Mouse (Mus musculus) midbrain, embryonic 14.5 days (tissue): ENCODE measurements around the gene Ptms. TPM values are rescaled to one million over a fixed set of nuclear protein-coding genes. Genes with fewer than 3 reads are reported as not detected.

Experiments
- ATAC-seq: fragments of 200-750 bp; cut with Nextera tagmentation; 2 replicates; pipeline ENCODE4 v1.8.0; 2017; ENCODE audit warnings: moderate number of reproducible peaks, moderate library complexity; ENCODE audit not compliant: low FRiP score, low TSS enrichment
- DNase-seq: peaks from one replicate; pipeline ENCODE4 v3.0.0-alpha.2; 2015
- H3K27ac ChIP-seq: fragments of 300-500 bp; sonication (generic); replicated peaks from 2 replicates; pipeline ENCODE4 v1.5.1; 2014; ENCODE audit warnings: mild to moderate bottlenecking, low read depth, low read length, moderate library complexity
- H3K27me3 ChIP-seq: fragments of 300-500 bp; sonication (generic); 2 replicates; pipeline ENCODE4 v1.6.1; 2014; ENCODE audit warnings: low read length, control low read depth, mixed read lengths; ENCODE audit not compliant: control insufficient read depth, insufficient read depth
- H3K36me3 ChIP-seq: fragments of 300-500 bp; sonication (generic); 2 replicates; pipeline ENCODE4 v1.6.1; 2014; ENCODE audit warnings: low read length, control low read depth; ENCODE audit not compliant: control insufficient read depth, insufficient read depth
- H3K4me1 ChIP-seq: fragments of 300-500 bp; sonication (generic); 2 replicates; pipeline ENCODE4 v1.6.1; 2014; ENCODE audit warnings: mild to moderate bottlenecking, antibody characterized with exemption, low read length, control low read depth; ENCODE audit not compliant: control insufficient read depth, insufficient read depth
- H3K4me2 ChIP-seq: fragments of 300-500 bp; sonication (generic); 2 replicates; pipeline ENCODE4 v1.6.1; 2014; ENCODE audit warnings: mild to moderate bottlenecking, low read length, moderate library complexity
- H3K4me3 ChIP-seq: fragments of 300-500 bp; sonication (generic); replicated peaks from 2 replicates; pipeline ENCODE4 v1.5.1; 2014; ENCODE audit warnings: low read depth, low read length
- H3K9ac ChIP-seq: fragments of 300-500 bp; sonication (generic); replicated peaks from 2 replicates; pipeline ENCODE4 v1.6.1; 2014; ENCODE audit warnings: mild to moderate bottlenecking, low read length, moderate library complexity
- H3K9me3 ChIP-seq: fragments of 300-500 bp; sonication (generic); 2 replicates; pipeline ENCODE4 v1.6.1; 2016; ENCODE audit warnings: low read length, control low read depth, mixed read lengths; ENCODE audit not compliant: control insufficient read depth
- WGBS: fragments of 180-500 bp; shearing (Covaris S2); extraction: QIAGEN DNeasy Blood & Tissue Kit; methylation state at CpG from one replicate; pipeline ENCODE4 v1.1.7; 2014; 5-methylcytosine and 5-hydroxymethylcytosine counted together
- polyA plus RNA-seq: library from polyadenylated mRNA; unstranded; fragments of >200 nt; fragmentation: Nextera tagmentation; extraction: Ambion mirVana; gene quantifications from 2 replicates; pipeline ENCODE4 v1.2.1, GENCODE M21; 2014

Ptms gene
- polyA plus RNA-seq, 1 experiment from 2014 or later: 749 TPM

DNA sequence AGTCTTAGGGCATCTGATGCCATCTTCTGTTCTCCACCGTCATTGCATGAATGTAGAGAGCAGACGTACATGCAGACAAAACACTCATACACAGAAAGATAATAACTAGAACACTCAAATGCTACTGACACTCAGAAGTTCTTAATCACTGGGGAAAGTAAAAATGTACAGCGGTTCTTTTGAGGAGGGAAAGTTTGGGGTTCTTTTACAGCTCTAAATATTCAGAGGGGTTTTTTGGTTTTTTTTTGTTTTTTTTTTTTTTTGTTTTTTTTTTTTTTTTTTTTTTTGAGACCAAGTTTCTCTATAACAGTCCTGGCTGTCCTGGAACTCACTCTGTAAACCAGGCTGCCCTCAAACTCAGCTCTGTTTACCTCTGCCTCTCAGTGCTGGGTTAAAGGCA is 13.2 kb upstream of the Ptms start:
- peaks cover 16% of the 10 kb centered on the region for H3K4me1 ChIP-seq
- H3K36me3 ChIP-seq: peaks cover 48% of the 10 kb centered on the region
- H3K27ac ChIP-seq: no peak overlapping the region
- no peaks in the 10 kb centered on the region for H3K27me3 ChIP-seq
- no peak overlapping the region for H3K9ac ChIP-seq
- 90% methylated on average over 3 of the region's 3 CpGs for WGBS
- H3K9me3 ChIP-seq: no peaks in the 10 kb centered on the region
- no peak for ATAC-seq
- DNase-seq: no peak
- H3K4me2 ChIP-seq: peak overlapping the region; percentile 97; the same call in 1 of the 2 replicates
- H3K4me3 ChIP-seq: 0 out of 2 replicates have a peak overlapping the region, but pooled peaks have one; percentile 9

DNA sequence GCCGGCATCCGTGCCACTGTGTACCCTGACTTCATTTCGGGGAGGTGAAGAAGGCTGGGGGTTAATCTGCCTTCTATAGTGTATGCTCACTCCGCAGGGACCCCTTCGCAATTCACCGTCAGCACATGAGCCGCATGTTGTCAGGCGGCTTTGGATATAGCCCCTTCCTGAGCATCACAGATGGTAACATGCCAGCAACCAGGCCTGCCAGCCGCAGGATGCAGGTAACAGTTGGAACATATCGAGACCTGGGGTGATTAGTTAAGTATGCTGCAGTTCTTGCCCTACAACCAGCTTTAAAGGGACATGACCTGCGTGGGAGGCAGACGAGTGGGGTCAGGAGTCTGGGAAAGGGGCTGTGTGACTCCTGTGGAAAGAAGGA is 12.4 kb upstream of the Ptms start:
- Histone ChIP-seq H3K27me3 (no peaks in the 10 kb centered on the region), H3K4me3 (peak overlapping the region; percentile 96), H3K36me3 (peaks cover 41% of the 10 kb centered on the region), H3K27ac (peak overlapping the region; percentile 97; the same call in 1 of the 2 replicates), H3K4me2 (peak overlapping the region; percentile 97), H3K9ac (peak overlapping the region; percentile 95), H3K4me1 (peaks cover 16% of the 10 kb centered on the region), H3K9me3 (no peaks in the 10 kb centered on the region)
- ATAC-seq (no peak), DNase-seq (no peak)
- WGBS: 45% methylated on average over 12 of the region's 12 CpGs

DNA sequence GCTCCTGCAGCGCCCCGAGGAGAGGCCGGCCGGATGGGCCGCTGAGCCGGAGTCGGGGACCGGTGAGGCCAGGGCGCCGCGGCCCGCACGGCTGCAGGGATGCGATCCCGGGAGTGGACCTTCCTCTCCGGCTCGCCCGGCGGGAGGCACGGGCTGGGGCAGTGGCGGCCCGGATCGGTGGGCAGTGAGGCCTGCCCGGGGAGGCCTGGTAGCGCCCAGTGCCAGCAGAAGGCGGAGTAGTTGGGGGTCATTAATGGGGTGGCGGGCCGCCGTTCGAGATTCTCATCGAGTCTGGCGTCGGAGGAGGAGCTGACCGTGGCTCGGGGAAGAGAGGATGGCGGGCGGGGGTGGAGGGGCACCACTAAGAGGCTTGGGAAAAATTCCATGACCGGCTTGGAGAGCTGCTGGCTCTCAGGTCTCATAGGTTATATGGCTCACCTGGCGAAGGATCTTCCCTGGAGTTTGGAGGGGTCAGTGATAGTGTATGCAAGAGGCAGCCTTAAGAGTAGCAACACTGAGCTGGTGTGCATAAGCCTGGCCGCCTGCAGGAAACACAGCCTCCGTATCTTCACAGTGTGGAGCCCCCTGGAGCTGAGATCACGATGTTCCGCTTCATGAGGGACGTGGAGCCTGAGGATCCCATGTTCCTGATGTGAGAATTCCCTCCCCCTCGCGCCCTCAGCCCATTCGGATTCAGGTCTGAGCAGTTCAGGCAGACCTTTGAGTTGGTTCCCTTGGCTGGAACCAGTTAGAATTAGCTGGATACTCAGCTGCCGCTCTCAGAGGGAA is 11.8 kb upstream of the Ptms start:
- Histone ChIP-seq H3K27ac (peak overlapping the region; percentile 97), H3K4me3 (peak overlapping the region; percentile 96), H3K9me3 (no peaks in the 10 kb centered on the region), H3K4me2 (peak overlapping the region; percentile 97), H3K36me3 (peaks cover 35% of the 10 kb centered on the region), H3K27me3 (no peaks in the 10 kb centered on the region), H3K4me1 (peaks cover 16% of the 10 kb centered on the region), H3K9ac (peak overlapping the region; percentile 95)
- peak; percentile 24 for ATAC-seq
- 2% methylated on average over 48 of the region's 48 CpGs for WGBS
- DNase-seq: peak; percentile 68

DNA sequence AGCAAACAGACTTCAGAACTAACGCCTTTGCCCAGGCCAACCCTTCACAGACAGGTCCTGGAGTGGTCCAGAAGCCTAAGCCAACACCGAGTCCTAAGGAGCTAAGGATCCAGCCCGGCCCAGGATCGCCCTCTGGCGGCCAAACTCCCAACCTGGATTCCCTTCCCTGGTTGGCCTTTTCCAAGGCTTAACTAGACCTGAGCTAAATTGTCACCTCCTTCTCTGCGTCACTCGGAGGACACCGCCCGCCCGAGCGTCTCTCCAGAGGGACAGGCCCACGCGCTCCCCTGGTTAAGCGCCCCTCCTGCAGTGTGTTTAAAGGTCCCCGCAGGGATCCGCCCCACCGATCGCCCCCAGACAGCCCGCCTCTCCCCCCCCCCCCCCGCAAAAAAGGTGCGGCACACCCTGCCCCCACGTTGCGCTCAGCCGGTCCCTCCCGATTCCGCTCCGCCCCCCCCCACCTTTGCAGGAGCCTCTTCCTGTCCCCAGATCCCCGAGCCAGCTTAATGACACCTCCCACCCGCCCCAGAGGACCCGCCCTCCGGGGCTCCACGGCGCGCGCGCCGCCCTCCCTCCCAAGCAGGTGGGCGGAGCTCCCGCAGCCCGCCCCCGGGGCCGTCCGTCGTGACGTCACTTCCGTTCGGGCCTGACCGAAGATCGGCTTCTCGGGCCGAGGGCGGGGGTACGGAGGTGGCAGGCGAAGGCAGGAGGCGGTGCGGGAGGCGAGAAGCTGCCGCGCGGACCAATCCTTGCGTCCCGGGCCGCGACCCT is 11.0 kb upstream of the Ptms start, which contains the start of gene Mlf2:
Gene Mlf2, plus strand, starts transcription at position 633 of the 771 bp plus-strand sequence.
- Histone ChIP-seq H3K36me3 (peaks cover 27% of the 10 kb centered on the region), H3K4me3 (peak within 1 kb of the TSS; percentile 96), H3K4me2 (peak within 1 kb of the TSS; percentile 97), H3K9ac (peak within 1 kb of the TSS; percentile 95), H3K27ac (peak within 1 kb of the TSS; percentile 97), H3K27me3 (no peaks in the 10 kb centered on the region), H3K9me3 (no peaks in the 10 kb centered on the region), H3K4me1 (peaks cover 16% of the 10 kb centered on the region)
- peak; percentile 92 for ATAC-seq
- DNase-seq: peak; percentile 100
- WGBS: 0% methylated on average over 59 of the region's 64 CpGs

DNA sequence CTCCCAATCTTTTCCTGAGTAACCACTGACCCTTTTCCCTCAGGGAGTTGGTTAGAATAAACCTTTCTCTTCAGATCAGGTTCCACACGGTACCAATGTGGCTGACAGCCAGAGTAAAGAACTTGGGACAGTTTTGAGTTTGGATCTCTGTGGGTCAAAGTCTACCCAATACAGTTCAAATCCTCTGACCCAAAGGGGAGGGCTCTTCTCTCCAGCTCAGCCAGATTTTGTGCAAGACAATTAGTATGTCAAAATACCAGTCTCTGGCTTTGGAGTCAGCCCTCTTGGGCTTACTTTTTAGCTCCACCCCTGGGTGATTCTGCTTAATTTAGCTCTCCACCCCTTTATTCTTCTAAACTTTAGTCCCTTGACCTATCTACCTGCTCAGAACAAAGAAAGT is 10.3 kb upstream of the Ptms start:
- Histone ChIP-seq H3K4me1 (peaks cover 16% of the 10 kb centered on the region), H3K9ac (no peak overlapping the region; the same call in 1 of the 2 replicates), H3K4me2 (peak overlapping the region; percentile 97), H3K27ac (peak overlapping the region; percentile 97), H3K36me3 (peaks cover 20% of the 10 kb centered on the region), H3K9me3 (no peaks in the 10 kb centered on the region), H3K4me3 (peak overlapping the region; percentile 96), H3K27me3 (no peaks in the 10 kb centered on the region)
- DNase-seq (no peak), ATAC-seq (no peak)
- 37% methylated on average over 1 of the region's 1 CpGs for WGBS

DNA sequence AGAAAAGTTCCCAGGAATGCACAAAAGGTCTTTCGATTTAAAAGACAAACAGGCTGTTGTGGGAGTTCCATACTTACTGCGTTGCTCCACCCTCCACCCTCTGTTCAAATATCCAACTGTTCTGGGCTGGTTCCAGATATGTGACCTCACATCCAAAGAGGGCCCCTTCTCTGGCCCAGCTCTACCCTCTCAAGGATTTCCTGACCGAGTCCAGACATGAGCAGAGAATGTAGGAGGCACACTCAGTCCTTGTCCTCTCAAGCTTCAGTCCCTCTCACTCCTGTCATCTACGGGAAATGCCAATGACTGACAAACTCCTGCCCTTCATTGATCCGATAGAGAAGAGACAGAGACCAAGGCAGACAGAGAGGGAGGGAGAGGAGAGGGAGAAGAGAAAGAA is 6.0 kb upstream of the Ptms start:
- no peaks in the 10 kb centered on the region for H3K27me3 ChIP-seq
- no peak overlapping the region for H3K4me3 ChIP-seq
- no peak overlapping the region for H3K9ac ChIP-seq
- no peaks in the 10 kb centered on the region for H3K9me3 ChIP-seq
- no peak overlapping the region for H3K4me2 ChIP-seq
- no peaks in the 10 kb centered on the region for H3K36me3 ChIP-seq
- no peak for ATAC-seq
- H3K27ac ChIP-seq: no peak overlapping the region
- DNase-seq: no peak
- 59% methylated on average over 5 of the region's 5 CpGs for WGBS
- H3K4me1 ChIP-seq: peaks cover 12% of the 10 kb centered on the region; the same call in 1 of the 2 replicates

DNA sequence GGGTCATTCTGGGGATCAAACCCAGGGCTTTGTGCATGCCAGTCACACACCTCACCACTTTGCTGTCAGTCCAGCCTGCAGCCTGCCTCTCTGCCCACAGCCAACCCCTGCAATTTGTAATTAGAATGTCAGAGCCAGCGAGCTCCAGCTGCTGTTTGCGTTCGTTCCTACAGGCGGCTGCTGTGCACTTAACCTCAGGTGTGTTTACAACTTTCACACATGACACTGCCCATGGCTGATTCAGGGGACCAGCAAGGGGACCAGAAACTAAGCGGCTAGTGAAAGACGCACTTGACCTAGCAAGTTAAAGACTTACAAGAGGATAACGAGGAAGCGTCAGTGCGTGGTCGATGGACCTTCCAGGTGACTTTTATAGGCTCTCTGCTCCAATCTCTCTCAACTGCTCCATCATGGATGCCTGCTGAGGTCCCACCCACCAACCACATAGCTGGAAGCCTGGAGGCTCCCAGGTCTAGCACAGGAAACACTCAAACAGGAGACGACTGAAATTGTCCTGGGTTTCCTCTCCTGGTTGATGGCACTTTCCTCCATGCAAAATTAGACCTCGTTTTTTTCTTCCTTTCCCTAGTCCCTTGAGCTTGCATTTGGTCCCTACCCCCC is 5.4 kb upstream of the Ptms start:
- H3K36me3 ChIP-seq: no peaks in the 10 kb centered on the region
- H3K4me1 ChIP-seq: peaks cover 16% of the 10 kb centered on the region
- DNase-seq (no peak), ATAC-seq (no peak)
- H3K27me3 ChIP-seq: no peaks in the 10 kb centered on the region
- H3K27ac ChIP-seq: no peak overlapping the region
- no peak overlapping the region for H3K4me2 ChIP-seq
- H3K9me3 ChIP-seq: no peaks in the 10 kb centered on the region
- no peak overlapping the region for H3K9ac ChIP-seq
- 38% methylated on average over 12 of the region's 12 CpGs for WGBS
- no peak overlapping the region for H3K4me3 ChIP-seq

DNA sequence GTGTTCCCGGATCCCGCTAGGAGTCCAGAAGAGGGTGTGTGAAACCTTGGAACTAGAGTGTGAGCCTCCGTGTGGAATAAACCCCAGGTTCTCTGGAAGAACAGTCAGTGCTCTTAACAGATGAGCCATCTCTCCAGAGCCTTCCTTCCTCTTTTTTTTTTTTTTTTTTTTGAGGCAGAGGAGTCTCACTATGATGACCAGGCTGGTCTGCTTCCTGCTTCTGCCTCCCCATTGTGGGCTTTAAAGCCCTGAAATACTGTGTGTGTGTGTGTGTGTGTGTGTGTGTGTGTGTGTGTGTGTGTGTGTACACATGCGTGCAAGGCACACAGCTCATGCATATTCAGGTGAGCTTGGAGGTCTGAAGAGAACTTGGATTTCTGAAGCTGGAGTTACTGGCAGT is 1.6 kb upstream of the Ptms start:
- DNase-seq: no peak
- H3K27me3 ChIP-seq: no peaks in the 10 kb centered on the region
- H3K4me3 ChIP-seq: no peak overlapping the region
- H3K27ac ChIP-seq: peak overlapping the region; percentile 100; the same call in 1 of the 2 replicates
- ATAC-seq: no peak
- peaks cover 31% of the 10 kb centered on the region for H3K4me1 ChIP-seq
- no peaks in the 10 kb centered on the region for H3K9me3 ChIP-seq
- no peak overlapping the region for H3K4me2 ChIP-seq
- H3K9ac ChIP-seq: no peak overlapping the region
- WGBS: 70% methylated on average over 4 of the region's 4 CpGs
- H3K36me3 ChIP-seq: no peaks in the 10 kb centered on the region
